Mouse (Mus musculus): Measurements from ENCODE around the gene Nek2.
A peak's percentile ranks its signal among the peaks of the same experiment; 100 is the strongest.

The Nek2 gene

DNA sequence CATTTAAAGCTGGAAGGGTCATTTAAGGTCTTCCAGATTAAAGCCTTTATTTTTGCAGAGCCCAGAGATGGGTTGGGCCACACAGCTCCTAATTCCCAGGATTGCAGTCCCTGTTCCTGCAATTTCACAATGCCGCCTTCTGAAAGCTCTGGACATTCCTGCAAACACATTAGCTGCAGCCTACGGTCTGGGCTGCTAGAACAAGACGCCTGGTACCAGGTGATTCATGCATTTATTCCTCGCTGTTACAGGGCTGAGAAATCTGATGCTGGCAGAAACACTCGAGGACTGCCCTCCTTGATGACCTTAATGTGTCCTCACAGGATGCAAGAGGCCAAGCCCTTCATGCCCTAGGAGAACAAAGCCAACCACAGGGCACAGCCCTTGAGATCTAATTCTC is 6.3 kb upstream of the Nek2 start:
- no peak for DNase-seq (ENCODE audit: low read depth)

DNA sequence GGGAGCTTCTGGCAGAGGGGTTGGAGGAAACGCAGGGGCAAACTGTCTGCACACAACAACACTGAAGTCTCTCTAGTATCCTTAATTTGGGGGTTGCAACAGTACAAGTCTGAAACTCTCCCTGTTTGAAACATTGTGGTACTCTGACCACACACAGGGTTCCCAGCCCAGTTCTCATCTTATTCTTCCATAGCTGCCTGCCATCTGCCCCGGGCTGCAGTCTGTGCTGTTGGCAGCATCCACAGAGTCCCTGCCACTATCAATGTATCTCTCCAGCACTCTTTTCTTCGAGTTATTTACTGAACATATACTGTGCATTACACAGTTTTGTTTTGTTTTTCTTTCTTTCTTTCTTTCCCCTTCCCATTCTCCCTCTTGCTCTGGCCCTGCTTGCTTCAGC is 4.6 kb upstream of the Nek2 start:
- no peak for DNase-seq (ENCODE audit: low read depth)

DNA sequence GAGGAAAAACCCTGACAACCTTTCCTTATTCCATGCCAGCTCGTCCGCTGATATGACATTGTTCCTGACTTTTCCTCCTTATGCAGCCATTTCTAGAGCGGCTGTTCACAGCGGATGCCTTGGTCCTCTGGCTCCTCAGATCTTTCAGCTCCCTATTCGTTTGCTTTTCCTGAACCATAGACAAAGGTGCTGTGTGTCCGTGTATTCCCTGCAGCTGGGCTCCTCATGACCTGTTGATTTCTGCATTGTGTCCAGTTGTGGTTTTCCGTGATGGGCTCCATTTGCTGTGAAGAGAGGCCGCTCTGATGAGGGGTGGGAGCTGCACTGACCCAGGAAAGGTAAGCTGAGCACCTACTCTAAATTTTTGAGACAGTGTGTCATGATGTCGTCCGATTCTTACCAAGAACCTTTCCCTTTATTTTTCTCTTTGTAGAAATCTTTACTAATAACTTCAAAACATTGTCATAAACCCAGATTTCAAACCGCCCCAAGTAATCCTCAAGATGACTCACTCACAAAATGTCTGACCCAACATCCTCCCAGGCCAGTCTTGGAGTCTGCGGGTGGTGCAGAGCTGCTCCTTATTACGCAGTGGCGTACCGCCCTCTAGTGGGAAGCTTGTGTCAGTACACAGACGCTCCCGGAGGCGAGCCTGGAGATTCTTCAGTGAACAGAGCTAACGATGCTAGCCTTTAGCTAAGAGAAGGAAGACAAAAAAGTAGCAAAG is 3.7 kb upstream of the Nek2 start:
- DNase-seq (ENCODE audit: low read depth): peak; percentile 91

DNA sequence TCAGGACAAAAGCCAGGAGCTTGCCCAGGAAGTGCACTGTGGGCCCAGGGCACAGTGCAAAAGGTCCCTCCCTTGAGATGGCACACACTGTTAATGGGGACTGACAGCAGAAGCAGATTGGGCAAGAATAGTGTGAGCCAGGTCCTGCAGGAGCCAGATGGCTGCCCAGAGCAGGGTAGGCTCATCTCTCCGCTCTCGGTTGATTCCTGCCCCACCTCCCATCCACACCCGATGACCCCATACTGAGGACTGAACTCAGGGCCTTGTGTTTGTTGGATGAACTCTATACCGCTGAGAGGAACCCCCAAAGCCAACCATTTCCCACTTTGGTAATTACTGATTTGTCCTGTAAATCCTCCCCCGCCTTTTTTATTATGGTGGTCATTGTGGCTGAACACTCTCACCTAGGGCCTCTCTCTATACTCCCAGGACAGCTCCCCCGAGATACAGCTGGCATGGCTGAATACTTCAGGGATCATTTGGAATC is 3.1 kb upstream of the Nek2 start:
- no peak for DNase-seq (ENCODE audit: low read depth)

DNA sequence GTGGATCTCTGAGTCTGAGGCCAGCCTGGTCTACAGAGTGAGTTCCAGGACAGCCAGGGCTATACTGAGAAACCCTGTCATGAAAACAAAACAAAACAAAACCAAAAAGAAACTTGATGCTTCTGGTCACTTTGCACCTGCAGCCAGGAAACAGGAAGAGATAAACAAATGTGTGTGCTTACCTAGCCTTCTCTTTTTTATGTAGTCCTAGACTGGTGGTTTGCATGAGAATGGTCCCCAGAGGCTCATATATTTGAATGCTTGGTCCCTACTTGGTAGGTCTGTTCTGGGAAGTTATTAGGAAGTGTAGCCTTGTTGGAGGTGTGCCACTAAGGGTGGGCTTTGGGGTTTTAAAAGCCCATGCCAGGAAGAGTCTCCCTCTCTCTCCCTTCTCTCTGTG is 2.2 kb upstream of the Nek2 start:
- peak; percentile 7 for DNase-seq (ENCODE audit: low read depth)

DNA sequence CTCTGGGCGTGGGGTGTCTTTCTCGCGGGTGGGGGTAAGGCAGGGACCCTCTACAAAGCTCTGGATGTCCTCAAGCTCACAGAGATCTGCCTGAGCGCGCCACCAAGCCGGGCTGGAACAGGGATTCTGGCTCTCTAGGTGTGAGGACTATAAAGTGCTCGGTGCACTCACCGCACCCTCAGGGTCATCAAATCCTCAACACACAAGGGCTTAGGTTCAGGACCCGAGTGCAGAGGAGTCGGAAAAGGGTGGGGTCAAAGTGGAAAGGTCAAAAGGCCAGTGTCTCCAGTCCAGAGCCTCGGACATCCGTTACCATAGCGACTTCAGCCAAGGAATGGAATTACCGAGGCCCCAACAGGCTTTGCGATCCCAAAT is 306 bp upstream of the Nek2 start:
- no peak for DNase-seq (ENCODE audit: low read depth)

DNA sequence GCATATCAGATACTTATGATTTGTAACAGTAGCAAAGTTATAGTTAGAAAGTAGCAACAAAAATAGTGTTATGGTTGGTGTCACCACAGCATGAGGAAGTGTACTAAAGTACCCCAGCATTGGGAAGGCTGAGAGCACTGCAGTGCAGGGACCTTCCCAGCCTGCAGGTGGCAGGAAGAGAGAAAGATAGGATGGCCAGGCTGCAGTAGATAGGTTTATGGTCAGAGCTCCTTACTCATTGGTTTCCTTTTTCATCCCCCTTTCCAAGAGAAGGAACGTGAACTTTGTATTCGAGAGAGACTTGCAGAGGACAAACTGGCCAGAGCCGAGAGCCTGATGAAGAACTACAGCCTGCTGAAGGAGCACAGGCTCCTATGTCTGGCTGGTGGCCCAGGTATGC is 7.9 kb downstream of the Nek2 start:
- peak; percentile 4 for DNase-seq (ENCODE audit: low read depth)

DNA sequence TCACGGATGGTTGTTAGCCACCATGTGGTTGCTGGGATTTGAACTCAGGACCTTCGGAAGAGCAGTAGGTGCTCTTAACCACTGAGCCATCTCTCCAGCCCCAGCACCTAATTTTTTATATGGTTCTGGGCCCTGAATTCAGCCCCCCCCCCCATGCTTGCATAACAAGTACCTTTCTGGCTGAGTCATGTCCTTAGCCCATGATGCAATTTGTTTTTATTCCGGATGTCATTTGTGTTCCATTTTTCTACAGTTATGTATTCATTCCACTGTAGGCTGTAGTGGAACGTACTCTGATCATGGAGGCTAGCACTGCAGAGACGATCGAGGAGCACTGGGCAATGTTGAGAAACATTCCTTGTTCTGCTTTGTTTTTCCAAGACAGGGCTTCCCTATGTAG is 12.2 kb downstream of the Nek2 start:
- no peak for DNase-seq (ENCODE audit: low read depth)

DNA sequence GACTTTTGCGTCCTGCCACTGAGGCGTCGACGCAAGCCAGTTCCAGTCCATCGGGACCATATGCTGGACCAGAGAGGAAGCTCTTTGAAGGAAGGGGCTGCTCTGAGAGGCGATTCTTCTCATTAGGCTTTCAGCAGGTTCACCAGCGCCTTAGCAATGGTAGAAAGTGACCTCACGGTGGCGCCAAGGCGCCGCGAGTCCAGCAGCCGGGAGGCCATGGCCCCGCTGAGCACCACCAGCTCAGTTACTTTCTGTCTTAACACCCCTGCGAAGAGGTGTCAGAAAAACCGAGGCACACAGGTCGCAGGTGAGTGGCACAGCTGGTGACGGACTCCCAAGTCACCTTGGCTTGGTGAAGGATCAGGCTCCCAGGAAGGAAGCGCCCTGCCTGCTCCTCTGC is 13.6 kb downstream of the Nek2 start:
- peak; percentile 72 for DNase-seq (ENCODE audit: low read depth)

DNA sequence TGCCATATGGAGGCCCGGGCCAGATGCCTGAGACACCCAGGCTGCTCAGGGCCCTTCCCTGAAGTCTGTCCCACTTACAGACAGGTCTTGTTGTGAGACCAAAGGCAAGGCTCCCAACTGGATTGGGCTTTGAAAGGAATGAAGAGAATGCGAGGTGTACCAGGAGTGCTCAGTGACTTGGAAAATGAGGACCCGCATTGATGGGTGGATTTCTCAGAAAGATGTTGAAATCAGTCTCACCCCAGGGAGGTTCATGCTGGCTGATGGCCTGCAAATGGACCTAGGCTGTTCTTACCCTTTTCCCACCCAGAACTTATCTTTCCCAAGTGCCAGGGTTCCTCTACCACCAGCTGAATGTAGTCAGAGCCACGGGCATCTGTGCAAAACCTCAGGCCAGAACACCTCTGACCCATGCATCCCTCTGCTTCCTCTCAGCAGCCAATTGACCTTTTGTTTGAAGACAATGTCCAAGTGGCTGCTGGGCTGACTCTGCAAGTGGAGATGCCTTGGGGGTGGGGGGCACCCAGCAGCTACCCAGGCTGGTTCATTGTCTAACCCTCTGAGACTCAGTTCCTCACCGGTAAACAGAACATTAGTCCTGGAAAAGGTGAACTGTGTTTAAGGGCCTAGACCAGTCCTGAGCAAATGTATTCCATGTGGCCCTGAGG is 15.2 kb downstream of the Nek2 start:
- DNase-seq (ENCODE audit: low read depth): no peak

DNA sequence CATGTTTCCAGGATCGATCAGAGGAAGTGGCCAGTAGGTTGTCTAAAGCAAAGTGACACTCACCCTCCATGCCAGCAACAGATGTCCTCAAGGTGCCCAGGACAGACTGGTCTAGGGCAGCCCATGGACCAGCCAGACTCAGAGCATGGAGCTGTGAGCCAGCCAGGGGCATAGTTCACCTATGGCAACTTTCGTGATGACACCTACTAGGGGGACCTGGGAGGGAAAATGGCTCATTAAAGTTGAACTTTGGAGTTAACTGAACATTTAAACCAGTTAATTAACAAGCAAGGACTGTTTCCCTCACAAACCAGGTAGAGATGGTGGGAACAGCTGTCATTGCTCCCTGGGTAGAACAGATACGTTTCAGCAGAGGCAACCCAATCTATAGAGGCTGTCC is 16.4 kb downstream of the Nek2 start:
- no peak for DNase-seq (ENCODE audit: low read depth)

DNA sequence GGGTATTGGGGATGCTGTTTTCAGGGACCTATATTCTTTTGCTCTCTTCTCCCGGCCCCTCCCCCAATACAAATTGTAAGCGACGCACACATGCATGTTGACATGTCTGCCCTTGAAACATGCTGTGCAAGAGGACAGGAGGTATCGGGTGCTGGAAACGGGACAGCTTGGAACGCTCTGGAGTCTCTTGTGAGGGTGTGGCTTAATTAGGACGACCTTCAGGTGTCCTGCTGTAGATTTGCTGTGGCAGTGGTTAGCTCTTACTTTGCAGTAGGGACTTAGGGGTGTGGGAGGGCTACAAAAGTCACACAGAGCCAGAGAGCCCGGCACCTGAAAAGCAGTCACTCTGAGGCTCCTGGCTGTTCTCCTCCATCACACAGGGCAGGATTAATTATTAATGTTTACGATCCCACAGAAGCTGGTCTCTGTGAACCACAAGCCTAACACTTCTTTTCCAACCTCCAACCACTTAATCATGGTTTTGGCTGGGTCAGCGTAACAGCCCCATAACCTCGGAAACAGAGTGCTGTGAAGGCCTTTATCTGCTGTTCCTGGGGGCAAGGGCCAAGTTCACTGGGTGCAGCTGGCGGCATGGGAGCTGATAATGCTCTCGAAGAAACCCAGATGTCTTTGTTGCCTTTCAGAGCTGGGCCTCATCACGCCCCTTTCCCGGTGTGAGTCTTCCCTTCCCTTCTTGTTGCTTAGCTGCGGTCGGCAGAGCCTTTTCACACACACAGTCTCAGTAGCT is 17.9 kb downstream of the Nek2 start:
- DNase-seq (ENCODE audit: low read depth): no peak

DNA sequence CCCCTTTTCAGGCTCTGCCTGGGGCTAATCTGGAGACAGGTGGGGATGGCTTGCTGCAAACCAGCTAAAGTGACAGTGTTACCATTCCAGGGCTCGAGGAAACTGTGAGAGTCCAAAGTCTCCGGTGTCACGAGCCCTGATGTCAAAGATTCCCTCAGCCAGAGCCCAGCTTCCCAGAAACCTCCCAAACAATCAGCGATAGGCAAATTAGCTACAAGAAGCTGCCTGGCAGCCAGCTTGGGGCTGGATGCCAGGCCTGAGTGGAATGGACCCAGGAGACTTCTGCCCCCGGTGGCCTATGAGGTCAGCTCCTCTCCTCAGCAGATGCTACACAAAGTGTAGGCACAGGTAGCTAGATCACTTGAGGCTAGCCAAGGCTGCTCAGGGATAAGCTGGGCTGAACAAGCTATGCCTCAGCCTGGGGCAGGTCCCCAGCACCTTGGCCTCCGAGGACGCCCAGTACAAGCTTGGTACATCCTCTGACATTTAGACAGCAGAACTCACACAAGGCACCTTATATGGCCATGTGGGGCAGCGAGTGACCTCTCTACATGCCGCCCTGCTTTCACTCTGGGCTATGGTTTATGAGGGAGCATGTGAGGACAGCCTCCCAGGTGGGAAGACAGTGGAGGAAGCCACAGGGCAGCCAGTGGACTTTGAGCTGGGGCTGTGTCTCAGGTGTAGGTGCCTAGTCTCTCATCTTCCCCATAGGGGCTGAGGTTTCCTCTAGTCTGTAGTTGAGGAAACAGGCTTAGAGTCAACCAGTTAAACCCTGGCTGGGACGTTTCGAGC is 19.7 kb downstream of the Nek2 start:
- DNase-seq (ENCODE audit: low read depth): no peak

DNA sequence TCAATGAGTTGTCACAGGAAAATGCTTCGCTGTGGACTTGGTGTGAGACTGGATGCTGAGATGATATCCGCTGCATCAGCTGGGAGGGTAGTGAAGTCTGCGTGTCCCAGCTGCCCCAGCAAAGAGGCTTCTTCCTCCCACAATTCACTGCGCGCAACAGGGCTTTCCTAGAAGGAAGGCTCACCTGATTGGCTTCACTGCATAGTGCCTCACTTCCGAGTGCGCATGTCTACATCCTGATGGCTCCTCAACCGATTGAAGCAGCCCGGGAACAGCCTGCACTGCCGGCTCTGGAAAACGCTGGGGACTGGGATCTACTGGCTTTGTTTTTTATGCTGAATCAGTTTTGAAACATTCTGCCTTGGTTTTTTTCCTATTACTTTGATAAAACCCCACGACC is 21.0 kb downstream of the Nek2 start:
- no peak for DNase-seq (ENCODE audit: low read depth)

DNA sequence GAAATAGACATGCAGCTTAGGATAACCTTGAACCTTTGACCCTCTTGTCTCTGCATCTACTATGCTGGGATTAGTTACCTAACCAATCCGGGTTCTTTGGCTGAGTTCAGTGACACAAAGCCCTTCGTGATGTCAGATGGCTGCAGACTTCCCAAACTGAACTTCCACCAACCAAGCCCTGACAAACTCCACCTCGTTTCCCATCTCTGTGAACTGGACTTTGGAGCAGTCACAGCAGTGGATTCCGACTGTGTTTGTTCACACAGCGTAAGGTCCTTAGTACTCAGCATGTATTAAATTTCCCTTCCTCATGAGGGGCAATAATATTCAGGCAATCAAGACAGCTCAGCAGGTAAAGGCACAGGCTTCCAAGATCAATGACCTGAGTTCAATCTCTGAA is 25.4 kb downstream of the Nek2 start:
- DNase-seq (ENCODE audit: low read depth): no peak

DNA sequence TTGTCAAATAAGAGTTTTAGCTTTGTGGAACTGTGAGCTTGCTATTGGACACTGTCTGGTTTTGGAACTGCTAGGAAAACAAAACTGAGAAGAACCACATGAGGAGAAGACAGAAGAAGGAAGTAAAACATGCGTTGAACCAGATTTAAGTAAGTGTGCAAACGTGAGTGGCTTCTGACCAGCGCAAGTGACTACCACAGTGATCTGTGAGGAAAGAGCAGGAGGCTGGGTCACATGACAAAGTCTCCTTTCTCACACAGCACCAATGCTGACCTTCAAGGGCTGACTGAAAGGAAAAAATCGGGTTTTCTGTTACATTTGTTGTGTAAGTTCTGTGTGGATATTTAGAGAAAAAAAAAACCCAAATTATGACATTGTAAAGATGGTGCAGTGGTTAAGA is 28.3 kb downstream of the Nek2 start:
- DNase-seq (ENCODE audit: low read depth): no peak

DNA sequence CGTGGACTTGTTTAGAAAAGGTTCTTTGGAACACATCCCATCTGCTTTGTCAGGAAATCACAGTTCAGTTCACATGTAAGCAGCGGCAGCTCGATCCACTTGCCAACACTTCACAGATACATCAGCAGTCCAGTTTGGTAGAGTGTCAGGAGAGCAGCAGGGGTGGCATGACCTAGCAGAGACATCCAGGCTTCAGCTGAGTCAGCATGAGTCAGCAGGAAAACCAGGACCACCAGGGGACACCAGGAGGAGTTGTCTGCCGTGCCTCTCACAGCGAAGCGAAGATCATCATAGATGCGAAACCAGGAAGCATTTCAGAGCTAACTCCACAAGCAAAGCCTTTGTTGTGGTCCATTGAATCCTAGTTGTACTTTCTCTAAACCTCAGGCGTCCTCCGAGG is 32.2 kb downstream of the Nek2 start:
- DNase-seq (ENCODE audit: low read depth): no peak

DNA sequence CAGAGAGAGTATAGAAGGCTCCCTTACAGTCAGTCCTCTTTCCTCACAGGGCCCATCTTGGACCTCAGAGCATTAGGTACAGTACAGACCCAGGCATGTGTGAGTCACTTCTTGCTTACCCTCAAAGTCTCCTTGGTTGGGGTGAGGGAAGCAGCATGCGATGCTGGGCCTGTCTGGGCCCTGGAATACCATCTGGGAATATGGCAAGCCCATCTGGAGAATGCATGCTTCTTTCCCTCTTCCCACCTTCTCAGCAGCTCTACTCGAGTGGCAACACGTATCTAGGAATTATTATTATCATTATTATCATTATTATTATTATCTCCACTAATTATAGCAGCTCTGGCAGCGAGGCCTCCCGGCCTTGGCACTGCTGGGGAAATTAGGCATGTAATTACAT is 33.5 kb downstream of the Nek2 start:
- no peak for DNase-seq (ENCODE audit: low read depth)

DNA sequence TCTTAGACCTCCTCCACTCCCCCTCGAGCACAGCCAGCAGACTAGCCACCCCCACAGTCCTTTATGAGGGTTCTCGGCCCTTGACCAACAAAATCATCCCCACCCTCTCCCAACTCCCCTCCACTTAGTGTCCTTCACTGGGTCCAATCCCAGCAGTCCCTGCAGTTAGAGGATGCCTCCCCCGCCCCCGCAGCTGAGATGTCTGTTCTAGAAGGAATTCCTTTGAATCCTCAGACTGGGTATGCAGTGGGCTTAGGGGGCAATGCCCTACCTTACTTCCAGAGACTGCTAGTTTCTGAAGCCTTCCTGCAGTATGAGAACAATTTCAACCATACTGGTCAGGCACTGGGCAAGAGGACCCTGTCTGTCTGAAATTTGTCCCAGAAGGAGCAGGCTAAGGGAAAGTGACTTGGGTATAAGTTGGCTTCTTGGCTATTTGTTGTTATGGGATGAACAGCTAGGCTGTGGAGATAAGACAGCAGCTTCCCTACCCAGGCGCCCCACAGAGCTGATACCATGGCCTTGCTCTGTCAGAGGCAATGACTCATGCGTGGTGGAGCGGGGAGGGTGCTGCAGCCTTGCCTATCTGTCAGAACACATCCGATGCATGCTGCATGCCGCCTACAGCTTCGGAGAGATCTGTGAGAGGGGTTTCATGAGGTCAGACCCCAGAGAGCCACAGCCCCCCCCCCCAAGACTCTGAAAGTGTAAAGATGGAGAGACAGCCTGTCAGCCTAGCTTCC is 34.1 kb downstream of the Nek2 start:
- DNase-seq (ENCODE audit: low read depth): no peak

DNA sequence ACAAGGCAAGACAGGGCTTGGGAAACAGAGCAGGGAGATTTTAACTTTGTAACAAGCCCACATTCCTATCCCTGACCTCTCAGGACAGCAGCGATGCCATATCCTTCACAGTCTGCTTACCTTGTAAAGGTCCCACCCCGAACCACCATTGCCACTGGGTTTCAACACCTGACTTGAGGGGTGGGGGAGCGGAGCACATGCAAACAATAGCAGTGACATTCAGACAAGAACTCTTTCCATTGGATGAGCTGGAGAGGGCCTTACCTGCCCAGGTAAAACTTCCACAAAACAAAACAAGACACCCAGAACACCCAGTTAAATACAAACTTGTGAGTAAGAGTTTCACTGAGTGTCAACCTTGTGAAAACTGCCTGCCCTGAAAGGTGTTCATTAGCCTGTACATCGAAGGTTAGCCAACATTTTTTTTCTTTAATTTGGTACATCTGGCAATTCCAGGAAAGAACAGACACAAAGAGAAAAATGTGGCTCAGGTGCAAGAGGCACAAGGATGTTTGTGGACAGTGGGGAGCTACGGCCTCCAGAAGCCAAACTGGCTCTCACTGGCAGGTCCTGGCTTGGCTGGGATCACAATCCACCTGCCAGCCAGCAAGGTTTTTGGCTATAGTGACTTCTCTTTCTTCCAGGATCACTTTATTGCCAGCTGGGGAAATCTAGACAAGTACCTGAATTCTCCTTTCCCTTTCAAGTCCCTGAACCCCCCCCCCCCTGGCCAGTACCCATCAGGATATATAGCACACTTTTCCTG is 35.8 kb downstream of the Nek2 start:
- DNase-seq (ENCODE audit: low read depth): no peak

DNA sequence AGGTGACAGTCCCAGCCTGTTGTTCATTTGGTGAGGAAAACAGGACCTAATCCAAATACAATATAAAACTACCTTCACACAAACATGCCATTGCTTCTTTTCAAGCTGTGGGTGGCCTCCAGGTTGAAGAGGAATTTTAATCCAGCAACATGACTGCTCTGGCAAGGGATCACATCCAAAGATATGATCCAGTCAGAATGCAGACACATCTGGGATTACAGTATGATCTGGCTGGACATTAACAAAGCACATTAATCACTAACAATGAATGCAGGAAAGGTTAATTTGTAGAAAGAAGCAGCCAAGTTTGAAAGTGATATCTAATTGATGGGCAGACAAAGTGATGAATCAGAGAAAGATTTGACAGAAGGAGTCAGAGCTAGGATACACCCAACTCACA is 36.9 kb downstream of the Nek2 start:
- DNase-seq (ENCODE audit: low read depth): no peak

Data from induced T-regulatory cell, adult 2 months (primary cell).